Comparison of ENCODE assay signal across 11 mouse cellular contexts in the genomic region with DNA sequence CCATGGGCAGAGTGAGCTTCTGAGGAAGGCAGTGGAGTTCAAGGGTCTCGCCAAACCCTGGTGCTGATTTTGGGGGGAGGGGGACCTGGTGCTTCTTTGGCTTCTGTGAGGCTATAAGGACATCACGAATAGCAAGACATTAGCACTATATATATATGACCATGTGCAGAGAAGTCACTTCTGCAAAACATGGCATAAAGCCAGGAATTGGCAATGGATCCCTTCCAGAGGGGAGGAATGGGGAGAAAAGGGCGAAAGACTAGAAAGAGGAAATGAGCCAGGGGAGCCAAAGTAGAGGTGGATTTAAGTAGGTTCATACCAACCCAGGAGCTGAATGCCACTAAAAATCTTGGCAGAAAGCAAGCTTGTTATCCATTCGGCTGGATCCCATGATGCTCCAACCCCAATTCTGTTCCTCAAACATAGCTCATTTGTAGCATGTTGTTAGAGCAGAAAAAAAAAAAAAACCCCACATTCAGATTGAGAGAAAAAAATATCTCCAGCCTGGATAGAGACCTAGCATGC.
"Had no signal": no experiment of that assay in that cellular context is flagged by ENCODE, and none has a peak within 500 bp of the region (broad histone marks: within the 10 kb centered on the region; RNA-seq: fewer than 3 reads in every experiment).

No protein-coding gene starts in this region.

- H3K27ac ChIP-seq: kidney, postnatal 0 days; limb, embryonic 15.5 days; liver, embryonic 12.5 days; lung, embryonic 15.5 days; midbrain, embryonic 12.5 days; neural tube, embryonic 15.5 days had no signal

- H3K4me3 ChIP-seq: limb, embryonic 15.5 days; liver, embryonic 12.5 days; lung, embryonic 15.5 days; midbrain, embryonic 12.5 days; myocyte; neural tube, embryonic 15.5 days had no signal

- H3K9ac ChIP-seq: limb, embryonic 15.5 days; liver, embryonic 12.5 days; lung, embryonic 15.5 days; midbrain, embryonic 12.5 days; neural tube, embryonic 15.5 days had no signal

- H3K4me1 ChIP-seq: liver, embryonic 12.5 days had no signal

- H3K9me3 ChIP-seq: limb, embryonic 15.5 days; liver, embryonic 12.5 days; lung, embryonic 15.5 days; midbrain, embryonic 12.5 days; neural tube, embryonic 15.5 days had no signal

- DNase-seq: kidney, adult 9 months; right cerebral cortex, adult 18-20 months; right cerebral cortex, postnatal 25 days; thymus, postnatal 36 days had no signal

- ATAC-seq: liver, embryonic 12.5 days had no signal

- H3K27me3 ChIP-seq: limb, embryonic 15.5 days; liver, embryonic 12.5 days; lung, embryonic 15.5 days; neural tube, embryonic 15.5 days had no signal

- H3K4me2 ChIP-seq: limb, embryonic 15.5 days; liver, embryonic 12.5 days; lung, embryonic 15.5 days; midbrain, embryonic 12.5 days; neural tube, embryonic 15.5 days had no signal

- H3K36me3 ChIP-seq: limb, embryonic 15.5 days; liver, embryonic 12.5 days; lung, embryonic 15.5 days; midbrain, embryonic 12.5 days; neural tube, embryonic 15.5 days had no signal
